Comparison of ENCODE assay signal across 13 mouse cellular contexts in genomic region chr8:105475254-105475653, GRCm38 (mm10). TPM values are rescaled to one million over a fixed set of nuclear protein-coding genes. Genes with fewer than 3 reads are reported as not detected.
A peak's percentile ranks its signal among the peaks of the same experiment; 100 is the strongest.
DNase-seq lines count a peak whose midpoint lies in the region; ATAC-seq and TF ChIP-seq lines count a peak whose summit lies in the region.
"Had no signal": no experiment of that assay in that cellular context is flagged by ENCODE, and none has a peak within 500 bp of the region (broad histone marks: within the 10 kb centered on the region; RNA-seq: fewer than 3 reads in every experiment).

No protein-coding gene starts in this region.

- TF ChIP-seq CTCF in lung, postnatal 0 days (IDR thresholded peaks at IDR 0.05) = no peak

- H3K27ac ChIP-seq in heart, embryonic 10.5 days = no peak overlapping the region
- peak overlapping the region; percentile 68 for H3K27ac ChIP-seq in lung, postnatal 0 days (ENCODE audit: low read length)
- H3K27ac ChIP-seq: intestine, embryonic 15.5 days had no signal

- H3K36me3 ChIP-seq in heart, embryonic 10.5 days = 0 out of 2 replicates have a peak, but pooled peaks cover 10% of the 10 kb centered on the region
- H3K36me3 ChIP-seq in lung, postnatal 0 days (ENCODE audit: insufficient read depth, low read length) = no peaks in the 10 kb centered on the region; the same call in 1 of the 2 replicates
- H3K36me3 ChIP-seq: intestine, embryonic 15.5 days had no signal

- peaks cover 75% of the 10 kb centered on the region for H3K4me1 ChIP-seq in heart, embryonic 10.5 days
- peaks cover 17% of the 10 kb centered on the region; the same call in 1 of the 2 replicates for H3K4me1 ChIP-seq in lung, postnatal 0 days (ENCODE audit: insufficient read depth, low read depth, low read length)

- DNase-seq in heart, adult 18-20 months = peak; percentile 79 to 84
- no peak for DNase-seq in heart, embryonic 10.5 days (ENCODE audit: low spot score)
- DNase-seq in lung, postnatal 0 days (ENCODE audit: low spot score) = no peak
- DNase-seq in lung, adult 18-20 months = no peak
- DNase-seq in gastrocnemius, adult 18-20 months (ENCODE audit: low spot score) = peak; percentile 69
- DNase-seq in heart, postnatal 36 days = peak; percentile 66 to 67
- DNase-seq in frontal cortex, adult 2 months (ENCODE audit: extremely low spot score in 1 of 2, low spot score in 1 of 2) = no peak
- DNase-seq in adrenal gland, adult 2 months = no peak
- DNase-seq: B cell, adult 2 months; layer of hippocampus, postnatal 36 days had no signal

- H3K4me3 ChIP-seq in heart, embryonic 10.5 days = no peak overlapping the region
- H3K4me3 ChIP-seq in lung, postnatal 0 days (ENCODE audit: low read depth, low read length) = no peak overlapping the region
- H3K4me3 ChIP-seq: intestine, embryonic 15.5 days; midbrain, embryonic 12.5 days had no signal

- no peak for ATAC-seq in lung, postnatal 0 days
- ATAC-seq: intestine, embryonic 15.5 days had no signal

- 68% methylated on average over 4 of the region's 4 CpGs for WGBS in heart, embryonic 10.5 days
- 67% methylated on average over 4 of the region's 4 CpGs for WGBS in lung, postnatal 0 days

- H3K9me3 ChIP-seq in heart, embryonic 10.5 days = no peaks in the 10 kb centered on the region
- no peaks in the 10 kb centered on the region for H3K9me3 ChIP-seq in lung, postnatal 0 days (ENCODE audit: low read length)
- H3K9me3 ChIP-seq: intestine, embryonic 15.5 days; midbrain, embryonic 12.5 days had no signal

- no peak for TF ChIP-seq EP300 in lung, postnatal 0 days (IDR thresholded peaks at IDR 0.05)

- H3K4me2 ChIP-seq in lung, postnatal 0 days (replicated peaks; ENCODE audit: low read depth, low read length) = no peak overlapping the region
- H3K4me2 ChIP-seq: liver, embryonic 11.5 days had no signal

- intact Hi-C loops in heart, postnatal 36 days (cut with DNase I) = loop anchor here (2.0 kb wide), 1 partner anchor 116 kb away; no protein-coding TSS in a partner anchor

- H3K9ac ChIP-seq in lung, postnatal 0 days (replicated peaks; ENCODE audit: low read depth) = 0 out of 2 replicates have a peak overlapping the region, but pooled peaks have one; percentile 9

- peaks cover 39% of the 10 kb centered on the region for H3K27me3 ChIP-seq in heart, embryonic 10.5 days (ENCODE audit: insufficient read depth, poor library complexity, severe bottlenecking)
- H3K27me3 ChIP-seq in lung, postnatal 0 days (replicated peaks; ENCODE audit: insufficient read depth, low read length) = no peaks in the 10 kb centered on the region
- H3K27me3 ChIP-seq: intestine, embryonic 15.5 days had no signal

RNA-seq across cellular contexts. Expression of gene Tppp3, which starts 3.9 kb away (rescaled TPM):
- 10 to 100 TPM; 38.0 to 41.4 TPM for total RNA-seq in heart, adult 18-20 months (2021)
- polyA plus RNA-seq in heart, embryonic 10.5 days (2016; fragmentation: Nextera tagmentation; extraction: Ambion mirVana) = 25.5 and 28.4 TPM in 2 replicates
- 675 and 696 TPM in 2 replicates for polyA plus RNA-seq in lung, postnatal 0 days (2015; fragmentation: Nextera tagmentation; extraction: Ambion mirVana)
- total RNA-seq in gastrocnemius, adult 18-20 months (2021) = 10 to 100 TPM; 47.9 to 56.7 TPM
- 10 to 100 TPM; 43.3 to 45.7 TPM for total RNA-seq in heart, postnatal 36 days (2021)
- polyA plus RNA-seq in frontal cortex, adult 2 months (2012; rRNA removed) = 66.7 and 76.4 TPM in 2 replicates
- total RNA-seq in adrenal gland, adult 2 months (2021) = 10 to 100 TPM; 26.2 to 37.5 TPM
- 50.8 and 65.2 TPM in 2 replicates for polyA plus RNA-seq in adrenal gland, adult 2 months (2012; rRNA removed)

RNA-seq across cellular contexts. Expression of gene Zdhhc1, which starts 21.4 kb away (rescaled TPM):
- 10 to 100 TPM; 12.5 to 14.2 TPM for total RNA-seq in heart, adult 18-20 months (2021)
- polyA plus RNA-seq in heart, embryonic 10.5 days (2016; fragmentation: Nextera tagmentation; extraction: Ambion mirVana) = 16.1 and 21.6 TPM in 2 replicates
- polyA plus RNA-seq in lung, postnatal 0 days (2015; fragmentation: Nextera tagmentation; extraction: Ambion mirVana) = 40.6 and 41.7 TPM in 2 replicates
- 10 to 100 TPM; 10.3 to 11.6 TPM for total RNA-seq in gastrocnemius, adult 18-20 months (2021)
- 10 to 100 TPM; 14.5 to 14.9 TPM for total RNA-seq in heart, postnatal 36 days (2021)
- 75.3 and 75.7 TPM in 2 replicates for polyA plus RNA-seq in frontal cortex, adult 2 months (2012; rRNA removed)
- total RNA-seq in adrenal gland, adult 2 months (2021) = 10 to 100 TPM; 13.8 to 19.2 TPM
- polyA plus RNA-seq in adrenal gland, adult 2 months (2012; rRNA removed) = 53.3 and 62.5 TPM in 2 replicates

RNA-seq across cellular contexts. Expression of gene Hsd11b2, which starts 43.3 kb away (rescaled TPM):
- total RNA-seq in heart, adult 18-20 months (2021) = under 1 TPM; 0.21 to 0.22 TPM
- 14.8 and 37.5 TPM in 2 replicates for polyA plus RNA-seq in heart, embryonic 10.5 days (2016; fragmentation: Nextera tagmentation; extraction: Ambion mirVana)
- 1.8 and 2.9 TPM in 2 replicates for polyA plus RNA-seq in lung, postnatal 0 days (2015; fragmentation: Nextera tagmentation; extraction: Ambion mirVana)
- under 1 TPM in 1 of 2 experiments, not detected in 1; 0.11 TPM for total RNA-seq in gastrocnemius, adult 18-20 months (2021)
- total RNA-seq in heart, postnatal 36 days (2021) = not detected
- polyA plus RNA-seq in frontal cortex, adult 2 months (2012; rRNA removed) = 0.21 and 0.22 TPM in 2 replicates
- under 1 TPM; 0.14 to 0.35 TPM for total RNA-seq in adrenal gland, adult 2 months (2021)
- polyA plus RNA-seq in adrenal gland, adult 2 months (2012; rRNA removed) = 1.2 and 2.2 TPM in 2 replicates
- total RNA-seq: layer of hippocampus, postnatal 36 days had no signal

Comparison
In these comparisons a context has a peak if more than half of its experiments do, and no peak if none do; other contexts are left out.
1. DNase-seq: peak in heart, adult 18-20 months (2 of 2), gastrocnemius, adult 18-20 months (single experiment) and heart, postnatal 36 days (2 of 2); none in heart, embryonic 10.5 days (single experiment), lung, postnatal 0 days (single experiment), lung, adult 18-20 months (0 of 2), frontal cortex, adult 2 months (0 of 2) and adrenal gland, adult 2 months (single experiment).